Mouse (Mus musculus): ENCODE results near the gene Itgb1bp1.

- TF ChIP-seq CTCF (IDR thresholded peaks at IDR 0.05; ENCODE audit: low read depth, low read length) (no peak), GATA1 (IDR thresholded peaks at IDR 0.05; ENCODE audit: borderline replicate concordance, low read length) (no peak), GATA2 (IDR thresholded peaks at IDR 0.05; ENCODE audit: borderline replicate concordance, low read depth, low read length) (no peak), TAL1 (conservative IDR thresholded peaks at IDR 0.05; ENCODE audit: low read depth, low read length) (no peak), POLR2AphosphoS5 (IDR thresholded peaks at IDR 0.05; ENCODE audit: insufficient replicate concordance, low read depth, low read length) (no peak)
Measured at GRCm38 (mm10) chr12:21325266-21325665, 39.2 kb upstream of the Itgb1bp1 start.
